ENCODE assay signal across 8 mouse cellular contexts in the genomic region with DNA sequence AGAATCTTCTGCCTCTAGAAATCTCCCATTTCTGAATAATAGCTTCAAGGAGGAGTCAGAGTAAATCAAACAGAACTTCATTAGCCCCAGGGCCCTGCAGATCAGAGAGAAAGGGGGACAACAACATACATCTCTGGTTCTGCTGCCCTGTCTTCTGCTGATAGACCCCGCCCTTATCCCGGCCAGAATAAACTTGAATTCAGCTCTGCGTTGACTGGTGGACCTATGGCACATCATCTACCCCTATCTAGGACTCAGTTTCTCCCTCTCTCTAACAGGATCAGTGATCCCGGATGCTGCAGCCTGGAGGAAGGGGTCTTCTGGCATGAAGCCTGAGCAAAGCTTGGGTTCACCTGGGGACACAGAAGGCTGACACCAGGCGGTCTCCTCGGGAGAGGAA. TPM values are rescaled to one million over a fixed set of nuclear protein-coding genes. Genes with fewer than 3 reads are reported as not detected.
A peak's percentile ranks its signal among the peaks of the same experiment; 100 is the strongest.
DNase-seq lines count a peak whose midpoint lies in the region; ATAC-seq lines count a peak whose summit lies in the region.
"Had no signal": no experiment of that assay in that cellular context is flagged by ENCODE, and none has a peak within 500 bp of the region (broad histone marks: within the 10 kb centered on the region; RNA-seq: fewer than 3 reads in every experiment).

No protein-coding gene starts in this region.

- DNase-seq in liver = peak; percentile 35
- DNase-seq in cerebellum, adult 9-10 months = no peak

- peak overlapping the region; percentile 94 for H3K4me2 ChIP-seq in forebrain, embryonic 15.5 days (replicated peaks)
- peak overlapping the region; percentile 96 for H3K4me2 ChIP-seq in stomach, embryonic 15.5 days

- peak overlapping the region; percentile 94 for H3K4me3 ChIP-seq in megakaryocyte, embryonic 14.5 days (replicated peaks)
- peak overlapping the region; percentile 50 for H3K4me3 ChIP-seq in forebrain, embryonic 15.5 days
- H3K4me3 ChIP-seq in stomach, embryonic 15.5 days (replicated peaks) = peak overlapping the region; percentile 54

- ATAC-seq in megakaryocyte, adult 5-6 weeks (ENCODE audit: poor library complexity, severe bottlenecking) = no peak
- ATAC-seq in forebrain, embryonic 15.5 days (replicated peaks) = peak; percentile 38
- no peak for ATAC-seq in stomach, embryonic 15.5 days (ENCODE audit: insufficient read depth, low FRiP score, low read depth)
- no peak for ATAC-seq in cerebellum, adult (ENCODE audit: insufficient number of reproducible peaks, low FRiP score, low TSS enrichment)

- peak overlapping the region; percentile 55; the same call in 1 of the 2 replicates for H3K9ac ChIP-seq in forebrain, embryonic 15.5 days (replicated peaks)
- H3K9ac ChIP-seq in stomach, embryonic 15.5 days = no peak overlapping the region

- H3K27me3 ChIP-seq in megakaryocyte, embryonic 14.5 days (replicated peaks) = peaks cover 97% of the 10 kb centered on the region
- no peaks in the 10 kb centered on the region for H3K27me3 ChIP-seq in forebrain, embryonic 15.5 days
- 0 out of 2 replicates have a peak, but pooled peaks cover 10% of the 10 kb centered on the region for H3K27me3 ChIP-seq in stomach, embryonic 15.5 days (replicated peaks)

- H3K4me1 ChIP-seq in megakaryocyte, embryonic 14.5 days = peaks cover 21% of the 10 kb centered on the region
- H3K4me1 ChIP-seq in forebrain, embryonic 15.5 days = peaks cover 15% of the 10 kb centered on the region
- peaks cover 29% of the 10 kb centered on the region for H3K4me1 ChIP-seq in stomach, embryonic 15.5 days

- H3K36me3 ChIP-seq in megakaryocyte, embryonic 14.5 days (replicated peaks; ENCODE audit: low read length) = no peaks in the 10 kb centered on the region
- no peaks in the 10 kb centered on the region for H3K36me3 ChIP-seq in forebrain, embryonic 15.5 days
- no peaks in the 10 kb centered on the region for H3K36me3 ChIP-seq in stomach, embryonic 15.5 days

- 25% methylated on average over 6 of the region's 6 CpGs for WGBS in forebrain, embryonic 15.5 days
- WGBS in stomach, embryonic 15.5 days = 22% methylated on average over 6 of the region's 6 CpGs

- no peaks in the 10 kb centered on the region for H3K9me3 ChIP-seq in megakaryocyte, embryonic 14.5 days
- no peaks in the 10 kb centered on the region for H3K9me3 ChIP-seq in forebrain, embryonic 15.5 days
- H3K9me3 ChIP-seq in stomach, embryonic 15.5 days = no peaks in the 10 kb centered on the region

- H3K27ac ChIP-seq in forebrain, embryonic 15.5 days (replicated peaks) = no peak overlapping the region
- H3K27ac ChIP-seq in stomach, embryonic 15.5 days = no peak overlapping the region

RNA-seq across cellular contexts. Expression of gene Kcnq4, which starts 17.8 kb away (rescaled TPM):
- not detected in 2 replicates for polyA plus RNA-seq in megakaryocyte, embryonic 14.5 days (2012; ENCODE audit: insufficient read depth, low replicate concordance)
- total RNA-seq in megakaryocyte, adult 5-6 weeks (2015) = not detected in 2 replicates
- total RNA-seq in megakaryocyte, adult 5-6 weeks (2017) = not detected in 2 replicates
- polyA plus RNA-seq in forebrain, embryonic 15.5 days (2015; fragmentation: Nextera tagmentation; extraction: Ambion mirVana) = 8.8 TPM in 2 replicates
- polyA plus RNA-seq in stomach, embryonic 15.5 days (2015; fragmentation: Nextera tagmentation; extraction: Ambion mirVana) = 2.6 and 2.9 TPM in 2 replicates
- total RNA-seq: granulocyte monocyte progenitor cell, adult 5-6 weeks had no signal
